Mouse (Mus musculus) hindbrain, embryonic 12.5 days (tissue): ENCODE measurements around the gene Vav3. TPM values are rescaled to one million over a fixed set of nuclear protein-coding genes. Genes with fewer than 3 reads are reported as not detected.

Experiments used
- ATAC-seq: fragments of 200-750 bp; cut with Nextera tagmentation; 2 replicates; pipeline ENCODE4 v1.8.0; 2017; ENCODE audit warnings: moderate TSS enrichment; ENCODE audit not compliant: low FRiP score
- H3K27ac ChIP-seq: fragments of 300-500 bp; sonication (generic); 2 replicates; pipeline ENCODE4 v1.5.1; 2016; ENCODE audit warnings: mild to moderate bottlenecking
- H3K27me3 ChIP-seq: fragments of 300-500 bp; sonication (generic); 2 replicates; pipeline ENCODE4 v1.6.1; 2016; ENCODE audit warnings: mild to moderate bottlenecking
- H3K36me3 ChIP-seq: fragments of 300-500 bp; sonication (generic); 2 replicates; pipeline ENCODE4 v1.6.1; 2016; ENCODE audit warnings: mild to moderate bottlenecking
- H3K4me1 ChIP-seq: fragments of 300-500 bp; sonication (generic); 2 replicates; pipeline ENCODE4 v1.6.1; 2016
- H3K4me2 ChIP-seq: fragments of 300-500 bp; sonication (generic); replicated peaks from 2 replicates; pipeline ENCODE4 v1.6.1; 2016; ENCODE audit warnings: mild to moderate bottlenecking
- H3K4me3 ChIP-seq: fragments of 300-500 bp; sonication (generic); 2 replicates; pipeline ENCODE4 v1.5.1; 2016; ENCODE audit warnings: mild to moderate bottlenecking
- H3K9ac ChIP-seq: fragments of 300-500 bp; sonication (generic); 2 replicates; pipeline ENCODE4 v1.6.1; 2016; ENCODE audit warnings: mild to moderate bottlenecking, moderate library complexity
- H3K9me3 ChIP-seq: fragments of 300-500 bp; sonication (generic); replicated peaks from 2 replicates; pipeline ENCODE4 v1.6.1; 2016; ENCODE audit warnings: mild to moderate bottlenecking
- WGBS: fragments of 180-500 bp; shearing (Covaris S2); methylation state at CpG from one replicate; pipeline ENCODE4 v1.1.7; 2016; 5-methylcytosine and 5-hydroxymethylcytosine counted together
- polyA plus RNA-seq: library from polyadenylated mRNA; unstranded; fragments of >200 nt; fragmentation: Nextera tagmentation; extraction: Ambion mirVana; gene quantifications from 2 replicates; pipeline ENCODE4 v1.2.1, GENCODE M21; 2016

Gene Vav3
- polyA plus RNA-seq, 1 experiment from 2014 or later, result 24.0 TPM

- no peaks in the 10 kb centered on the region for H3K36me3 ChIP-seq
- no peak overlapping the region for H3K4me2 ChIP-seq
- H3K4me1 ChIP-seq, result no peaks in the 10 kb centered on the region
- H3K9me3 ChIP-seq, result no peaks in the 10 kb centered on the region
- 83% methylated on average over 6 of the region's 6 CpGs for WGBS
- no peaks in the 10 kb centered on the region for H3K27me3 ChIP-seq
- ATAC-seq, result no peak
- H3K9ac ChIP-seq, result no peak overlapping the region
- H3K4me3 ChIP-seq, result no peak overlapping the region
- H3K27ac ChIP-seq, result no peak overlapping the region
These were observed 123.2 kb downstream of the Vav3 start for GRCm38 (mm10) chr3:109463684-109464083.

- no peaks in the 10 kb centered on the region for H3K36me3 ChIP-seq
- no peak overlapping the region for H3K4me3 ChIP-seq
- no peak overlapping the region for H3K9ac ChIP-seq
- no peaks in the 10 kb centered on the region for H3K4me1 ChIP-seq
- WGBS, result 84% methylated on average over 8 of the region's 8 CpGs
- H3K27ac ChIP-seq, result no peak overlapping the region
- ATAC-seq, result no peak
- no peak overlapping the region for H3K4me2 ChIP-seq
- H3K27me3 ChIP-seq, result no peaks in the 10 kb centered on the region
- no peaks in the 10 kb centered on the region for H3K9me3 ChIP-seq
These were observed 124.1 kb downstream of the Vav3 start for GRCm38 (mm10) chr3:109464600-109464999.

GRCm38 (mm10) chr3:109466541-109466940 lies 126.1 kb downstream of the Vav3 start:
- H3K27me3 ChIP-seq, result no peaks in the 10 kb centered on the region
- ATAC-seq, result no peak
- no peak overlapping the region for H3K9ac ChIP-seq
- no peak overlapping the region for H3K27ac ChIP-seq
- no peak overlapping the region for H3K4me2 ChIP-seq
- no peaks in the 10 kb centered on the region for H3K36me3 ChIP-seq
- H3K9me3 ChIP-seq, result no peaks in the 10 kb centered on the region
- no peaks in the 10 kb centered on the region for H3K4me1 ChIP-seq
- no peak overlapping the region for H3K4me3 ChIP-seq

DNA sequence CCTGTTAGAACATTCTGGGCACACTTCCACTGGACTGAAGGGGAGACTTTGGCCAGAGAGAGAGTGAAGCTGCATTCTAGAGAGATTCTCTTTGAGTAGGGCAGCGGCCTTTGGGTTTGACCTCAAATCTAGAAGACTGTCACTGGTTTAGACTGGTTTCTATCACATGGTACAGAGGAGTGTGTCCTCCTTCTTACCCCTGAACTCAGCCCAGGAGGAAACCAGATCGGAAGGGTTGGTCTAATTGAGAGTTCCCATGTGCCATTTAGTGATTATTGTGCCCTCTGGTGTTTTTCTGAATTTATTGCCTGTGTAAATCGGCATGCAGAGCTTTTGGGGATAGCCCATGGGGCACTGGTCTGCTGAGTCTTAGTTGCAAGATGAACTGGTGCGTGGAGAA lies 126.8 kb downstream of the Vav3 start:
- no peak for ATAC-seq
- Histone ChIP-seq H3K27me3 (no peaks in the 10 kb centered on the region), H3K4me2 (no peak overlapping the region), H3K27ac (no peak overlapping the region), H3K4me3 (no peak overlapping the region), H3K4me1 (no peaks in the 10 kb centered on the region), H3K9ac (no peak overlapping the region), H3K36me3 (no peaks in the 10 kb centered on the region), H3K9me3 (no peaks in the 10 kb centered on the region)
- WGBS, result 65% methylated on average over 4 of the region's 4 CpGs

GRCm38 (mm10) chr3:109469465-109469864 lies 129.0 kb downstream of the Vav3 start:
- Histone ChIP-seq H3K36me3 (no peaks in the 10 kb centered on the region), H3K4me3 (no peak overlapping the region), H3K9me3 (no peaks in the 10 kb centered on the region), H3K4me2 (no peak overlapping the region), H3K9ac (no peak overlapping the region), H3K27ac (no peak overlapping the region), H3K4me1 (no peaks in the 10 kb centered on the region), H3K27me3 (no peaks in the 10 kb centered on the region)
- 76% methylated on average over 3 of the region's 3 CpGs for WGBS
- ATAC-seq, result no peak

GRCm38 (mm10) chr3:109470651-109471255 lies 130.3 kb downstream of the Vav3 start:
- H3K4me2 ChIP-seq, result no peak overlapping the region
- H3K4me3 ChIP-seq, result no peak overlapping the region
- H3K4me1 ChIP-seq, result no peaks in the 10 kb centered on the region
- no peak overlapping the region for H3K27ac ChIP-seq
- no peaks in the 10 kb centered on the region for H3K9me3 ChIP-seq
- WGBS, result 63% methylated on average over 1 of the region's 1 CpGs
- no peaks in the 10 kb centered on the region for H3K27me3 ChIP-seq
- no peak for ATAC-seq
- H3K36me3 ChIP-seq, result no peaks in the 10 kb centered on the region
- no peak overlapping the region for H3K9ac ChIP-seq

DNA sequence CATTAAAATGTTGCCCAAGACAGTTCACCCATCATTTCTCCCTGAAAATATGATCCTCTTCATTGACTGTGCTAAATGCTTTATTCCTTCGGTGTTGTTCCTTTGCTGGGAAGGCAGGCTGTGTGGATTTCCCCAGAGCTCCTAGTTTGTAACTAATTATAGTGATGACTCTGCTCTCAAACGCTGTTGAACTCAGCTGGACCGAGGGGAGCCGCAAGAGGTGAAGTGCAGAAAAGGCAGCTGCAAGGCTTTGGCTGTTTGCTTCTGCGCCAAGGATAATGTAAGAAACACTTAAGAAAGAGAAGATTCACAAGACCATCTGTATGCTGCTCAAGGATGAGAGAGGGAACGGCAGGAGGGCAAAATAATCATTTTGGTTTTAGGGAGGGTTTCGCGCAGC lies 136.1 kb downstream of the Vav3 start:
- Histone ChIP-seq H3K27me3 (no peaks in the 10 kb centered on the region), H3K4me3 (no peak overlapping the region), H3K4me1 (no peaks in the 10 kb centered on the region), H3K9me3 (no peaks in the 10 kb centered on the region), H3K4me2 (no peak overlapping the region), H3K9ac (no peak overlapping the region), H3K27ac (no peak overlapping the region), H3K36me3 (no peaks in the 10 kb centered on the region)
- ATAC-seq, result no peak
- 77% methylated on average over 8 of the region's 8 CpGs for WGBS

DNA sequence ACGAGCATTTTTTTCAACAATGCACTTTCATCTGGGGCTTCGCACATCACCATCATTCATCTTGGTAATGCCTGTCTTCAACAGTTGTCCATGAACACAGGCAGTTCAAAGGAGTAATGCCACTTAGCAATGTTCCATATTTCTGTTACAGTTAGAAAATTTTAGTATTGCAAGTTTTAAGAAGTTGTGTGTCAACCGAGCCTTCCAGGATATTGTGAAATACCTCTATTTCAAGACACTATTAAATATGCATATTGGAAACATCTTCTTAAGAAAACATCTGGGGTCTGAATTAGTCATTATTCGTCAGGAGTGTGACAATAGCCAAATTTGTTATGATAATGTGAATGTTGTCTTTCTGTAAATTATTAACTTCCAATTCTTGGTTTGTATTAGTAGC lies 137.8 kb downstream of the Vav3 start:
- no peaks in the 10 kb centered on the region for H3K4me1 ChIP-seq
- no peak overlapping the region for H3K4me2 ChIP-seq
- H3K9ac ChIP-seq, result no peak overlapping the region
- no peaks in the 10 kb centered on the region for H3K9me3 ChIP-seq
- WGBS, result 88% methylated on average over 4 of the region's 4 CpGs
- no peaks in the 10 kb centered on the region for H3K27me3 ChIP-seq
- ATAC-seq, result no peak
- no peak overlapping the region for H3K4me3 ChIP-seq
- H3K36me3 ChIP-seq, result no peaks in the 10 kb centered on the region
- no peak overlapping the region for H3K27ac ChIP-seq

GRCm38 (mm10) chr3:109480625-109481024 lies 140.2 kb downstream of the Vav3 start:
- 87% methylated on average over 2 of the region's 2 CpGs for WGBS
- H3K9ac ChIP-seq, result no peak overlapping the region
- ATAC-seq, result no peak
- no peaks in the 10 kb centered on the region for H3K27me3 ChIP-seq
- H3K4me2 ChIP-seq, result no peak overlapping the region
- no peaks in the 10 kb centered on the region for H3K9me3 ChIP-seq
- no peaks in the 10 kb centered on the region for H3K36me3 ChIP-seq
- H3K4me3 ChIP-seq, result no peak overlapping the region
- no peak overlapping the region for H3K27ac ChIP-seq
- no peaks in the 10 kb centered on the region for H3K4me1 ChIP-seq

- H3K9ac ChIP-seq, result no peak overlapping the region
- peaks cover 32% of the 10 kb centered on the region for H3K4me1 ChIP-seq
- H3K27me3 ChIP-seq, result no peaks in the 10 kb centered on the region
- 66% methylated on average over 3 of the region's 3 CpGs for WGBS
- no peak for ATAC-seq
- no peaks in the 10 kb centered on the region for H3K9me3 ChIP-seq
- H3K27ac ChIP-seq, result no peak overlapping the region
- no peaks in the 10 kb centered on the region for H3K36me3 ChIP-seq
- no peak overlapping the region for H3K4me3 ChIP-seq
- H3K4me2 ChIP-seq, result no peak overlapping the region
These were observed 146.3 kb downstream of the Vav3 start for GRCm38 (mm10) chr3:109486786-109487185.

GRCm38 (mm10) chr3:109487823-109488222 lies 147.4 kb downstream of the Vav3 start:
- Histone ChIP-seq H3K4me3 (no peak overlapping the region), H3K4me2 (no peak overlapping the region), H3K4me1 (peaks cover 32% of the 10 kb centered on the region), H3K27me3 (no peaks in the 10 kb centered on the region), H3K9me3 (no peaks in the 10 kb centered on the region), H3K9ac (no peak overlapping the region), H3K27ac (peak overlapping the region; percentile 48), H3K36me3 (no peaks in the 10 kb centered on the region)
- ATAC-seq, result no peak
- 90% methylated on average over 4 of the region's 4 CpGs for WGBS

DNA sequence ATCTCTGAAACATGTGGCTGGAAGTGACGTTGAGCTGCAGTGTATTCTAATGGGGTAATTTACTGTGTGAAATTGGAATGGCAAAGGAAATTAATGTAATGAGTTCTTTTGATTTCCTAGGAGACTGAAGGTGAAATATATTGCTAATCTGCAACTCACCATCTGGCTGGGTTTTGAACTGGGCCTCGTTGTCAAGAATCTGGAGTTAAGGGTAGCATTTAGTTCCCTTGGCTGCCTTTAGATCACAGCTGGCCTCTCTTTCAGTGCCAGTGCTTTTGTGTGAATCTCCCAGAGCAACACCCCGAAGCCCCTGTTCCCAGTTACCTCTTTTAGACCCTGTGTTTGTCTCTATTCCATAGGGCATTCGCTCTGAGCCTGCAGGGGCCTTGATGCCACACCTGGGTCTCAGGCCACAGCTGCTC lies 148.3 kb downstream of the Vav3 start:
- Histone ChIP-seq H3K4me1 (peaks cover 32% of the 10 kb centered on the region), H3K36me3 (no peaks in the 10 kb centered on the region), H3K27ac (peak overlapping the region; percentile 48; the same call in 1 of the 2 replicates), H3K9ac (no peak overlapping the region), H3K4me3 (no peak overlapping the region), H3K27me3 (no peaks in the 10 kb centered on the region), H3K9me3 (no peaks in the 10 kb centered on the region), H3K4me2 (no peak overlapping the region)
- ATAC-seq, result peak; percentile 61
- WGBS, result 35% methylated on average over 4 of the region's 4 CpGs

GRCm38 (mm10) chr3:109490561-109491296 lies 150.3 kb downstream of the Vav3 start:
- WGBS, result 57% methylated on average over 11 of the region's 11 CpGs
- Histone ChIP-seq H3K9me3 (no peaks in the 10 kb centered on the region), H3K4me3 (no peak overlapping the region), H3K27me3 (no peaks in the 10 kb centered on the region), H3K36me3 (no peaks in the 10 kb centered on the region), H3K4me2 (no peak overlapping the region), H3K27ac (no peak overlapping the region), H3K4me1 (peaks cover 32% of the 10 kb centered on the region), H3K9ac (no peak overlapping the region)
- ATAC-seq, result no peak
